Mouse (Mus musculus): ENCODE measurements around the gene Nrxn1.

DNA sequence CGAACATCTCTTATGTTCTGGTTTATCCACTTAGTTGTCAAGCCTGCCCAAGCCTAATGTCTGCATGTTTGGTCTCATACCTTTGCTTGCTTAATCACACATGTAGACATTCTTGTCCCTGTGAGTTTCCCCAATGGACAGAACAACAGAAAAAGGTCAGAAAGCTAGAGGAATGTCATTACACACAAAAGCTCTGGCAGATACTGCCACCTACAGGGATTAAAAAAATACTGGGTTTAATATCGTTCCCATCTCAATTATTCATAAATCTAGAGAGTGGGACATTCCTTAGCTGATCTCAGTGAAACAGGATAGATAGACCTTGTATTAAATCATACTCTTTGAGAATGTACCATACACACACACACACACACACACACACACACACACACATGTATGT, 823.7 kb downstream of the Nrxn1 start:
- TF ChIP-seq E2F4 (IDR thresholded peaks at IDR 0.05; ENCODE audit: insufficient read depth), result no peak
- TF ChIP-seq POLR2A (IDR thresholded peaks at IDR 0.05; ENCODE audit: insufficient read length, low read depth), result no peak
- TF ChIP-seq POLR2AphosphoS2 (IDR thresholded peaks at IDR 0.05; ENCODE audit: insufficient read length, low read depth), result no peak
- no peak for TF ChIP-seq MYOG (IDR thresholded peaks at IDR 0.05; ENCODE audit: control insufficient read depth in 1 of 3, insufficient read depth in 1 of 3, insufficient read length in 2 of 3, low read depth in 2 of 3)
- no peak for TF ChIP-seq USF1 (IDR thresholded peaks at IDR 0.05; ENCODE audit: low read depth)
- no peak for TF ChIP-seq MAX (IDR thresholded peaks at IDR 0.05; ENCODE audit: low read depth)
- TF ChIP-seq MYOD1 (IDR thresholded peaks at IDR 0.05; ENCODE audit: control insufficient read depth in 1 of 3, insufficient read length in 2 of 3, low read depth in 2 of 3), result no peak
- TF ChIP-seq TCF12 (IDR thresholded peaks at IDR 0.05; ENCODE audit: insufficient read depth, poor library complexity, severe bottlenecking), result no peak
- TF ChIP-seq REST (IDR thresholded peaks at IDR 0.05; ENCODE audit: insufficient read depth, insufficient read length), result no peak
- TF ChIP-seq CEBPB (IDR thresholded peaks at IDR 0.05; ENCODE audit: insufficient read depth, poor library complexity, severe bottlenecking), result no peak
